Mouse (Mus musculus) MEL (cell line): ENCODE data around the gene Chchd2. TPM values are rescaled to one million over a fixed set of nuclear protein-coding genes. Genes with fewer than 3 reads are reported as not detected.
A peak's percentile ranks its signal among the peaks of the same experiment; 100 is the strongest.

Experiments used
- DNase-seq: peaks from one replicate; pipeline ENCODE4 v3.0.0; 2011; ENCODE audit warnings: low read depth, low spot score
- H3K27ac ChIP-seq: 2 replicates; pipeline ENCODE4 v1.5.1; 2012; ENCODE audit warnings: low read depth, mild to moderate bottlenecking, control low read depth, low read length, moderate library complexity; ENCODE audit not compliant: control insufficient read depth
- H3K27me3 ChIP-seq, 2 experiments: fragments of 150-350 bp in 1 of 2; sonication (generic) in 1 of 2; 2 replicates each; pipeline ENCODE4 v1.6.1; 2012; ENCODE audit warnings: low read length in 2 of 2, mild to moderate bottlenecking in 2 of 2, improper control_type of control experiment in 1 of 2, moderate library complexity in 1 of 2; ENCODE audit not compliant: insufficient read depth in 2 of 2, control insufficient read depth in 1 of 2
- H3K36me3 ChIP-seq, 2 experiments: 2 replicates each; pipeline ENCODE4 v1.6.1; 2012 to 2014; ENCODE audit warnings: low read length in 2 of 2, improper control_type of control experiment in 1 of 2, inconsistent platforms in 1 of 2, mild to moderate bottlenecking in 1 of 2; ENCODE audit not compliant: insufficient read depth in 2 of 2, control insufficient read depth in 1 of 2
- H3K4me1 ChIP-seq, 2 experiments: fragments of 150-350 bp in 1 of 2; sonication (generic) in 1 of 2; 2 replicates each; pipeline ENCODE4 v1.6.1; 2012; ENCODE audit warnings: low read length in 2 of 2, improper control_type of control experiment in 1 of 2, mild to moderate bottlenecking in 1 of 2; ENCODE audit not compliant: insufficient read depth in 2 of 2, control insufficient read depth in 1 of 2
- H3K4me3 ChIP-seq, 2 experiments: fragments of 150-350 bp in 1 of 2; sonication (generic) in 1 of 2; 2 replicates each; pipeline ENCODE4 v1.5.1; 2012; ENCODE audit warnings: low read depth in 2 of 2, low read length in 2 of 2, mild to moderate bottlenecking in 2 of 2, moderate library complexity in 2 of 2, control low read depth in 1 of 2, improper control_type of control experiment in 1 of 2; ENCODE audit not compliant: control insufficient read depth in 1 of 2, insufficient read depth in 1 of 2
- H3K79me2 ChIP-seq: 2 replicates; pipeline ENCODE4 v1.6.1; 2012; ENCODE audit warnings: mild to moderate bottlenecking, low read length, moderate library complexity; ENCODE audit not compliant: control insufficient read depth, poor library complexity, insufficient read depth
- H3K9ac ChIP-seq: 2 replicates; pipeline ENCODE4 v1.6.1; 2012; ENCODE audit warnings: low read depth, mild to moderate bottlenecking, control low read depth, low read length, moderate library complexity; ENCODE audit not compliant: control insufficient read depth, poor library complexity, severe bottlenecking
- H3K9me3 ChIP-seq: fragments of 150-350 bp; sonication (generic); replicated peaks from 2 replicates; pipeline ENCODE4 v1.6.1; 2012; ENCODE audit warnings: mild to moderate bottlenecking, low read length, improper control_type of control experiment, moderate library complexity; ENCODE audit not compliant: insufficient read depth
- BHLHE40 ChIP-seq: IDR thresholded peaks from 2 replicates; pipeline ENCODE4 v1.6.1; 2012; ENCODE audit warnings: low read depth, mild to moderate bottlenecking, inconsistent platforms, low read length, improper control_type of control experiment, borderline replicate concordance
- CHD1 ChIP-seq: IDR thresholded peaks from 2 replicates; pipeline ENCODE4 v1.6.1; 2012; ENCODE audit warnings: low read depth, mild to moderate bottlenecking, inconsistent platforms, low read length, improper control_type of control experiment
- CHD2 ChIP-seq: IDR thresholded peaks from 2 replicates; pipeline ENCODE4 v1.6.1; 2011; ENCODE audit warnings: low read length, improper control_type of control experiment
- CTCF ChIP-seq, 3 experiments: IDR thresholded peaks in 2 of 3; conservative IDR thresholded peaks in 1 of 3; 2 replicates each; pipeline ENCODE4 v1.5.1; 2011 to 2012; ENCODE audit warnings: low read length in 3 of 3, low read depth in 2 of 3, mild to moderate bottlenecking in 2 of 3, improper control_type of control experiment in 1 of 3, inconsistent platforms in 1 of 3, mixed read lengths in 1 of 3, moderate library complexity in 1 of 3; ENCODE audit not compliant: control insufficient read depth in 1 of 3, insufficient read depth in 1 of 3, poor library complexity in 1 of 3, severe bottlenecking in 1 of 3
- GATA1 ChIP-seq: IDR thresholded peaks from 2 replicates; pipeline ENCODE4 v1.6.1; 2011; ENCODE audit warnings: low read depth, low read length, improper control_type of control experiment
- HCFC1 ChIP-seq: IDR thresholded peaks from 2 replicates; pipeline ENCODE4 v1.6.1; 2012; ENCODE audit warnings: low read depth, mild to moderate bottlenecking, inconsistent platforms, low read length, improper control_type of control experiment, moderate library complexity
- MAX ChIP-seq: IDR thresholded peaks from 2 replicates; pipeline ENCODE4 v1.6.1; 2011; ENCODE audit warnings: low read length, improper control_type of control experiment
- MXI1 ChIP-seq: IDR thresholded peaks from 2 replicates; pipeline ENCODE4 v1.6.1; 2011; ENCODE audit warnings: mild to moderate bottlenecking, low read depth, low read length, improper control_type of control experiment
- NELFE ChIP-seq: IDR thresholded peaks from 2 replicates; pipeline ENCODE4 v1.6.1; 2011; ENCODE audit warnings: low read depth, low read length, improper control_type of control experiment
- NRF1 ChIP-seq: IDR thresholded peaks from 2 replicates; pipeline ENCODE4 v1.6.1; 2014; ENCODE audit warnings: low read depth, mild to moderate bottlenecking, inconsistent platforms, low read length, improper control_type of control experiment, moderate library complexity; ENCODE audit not compliant: poor library complexity, insufficient read depth, severe bottlenecking
- POLR2A ChIP-seq, 2 experiments: IDR thresholded peaks; 2 replicates each; pipeline ENCODE4 v1.6.1; 2011 to 2012; ENCODE audit warnings: low read length in 2 of 2, mild to moderate bottlenecking in 2 of 2, control low read depth in 1 of 2, improper control_type of control experiment in 1 of 2, low read depth in 1 of 2, moderate library complexity in 1 of 2; ENCODE audit not compliant: control insufficient read depth in 1 of 2, insufficient read depth in 1 of 2, poor library complexity in 1 of 2
- POLR2AphosphoS2 ChIP-seq: IDR thresholded peaks from 2 replicates; pipeline ENCODE4 v1.6.1; 2011; ENCODE audit warnings: low read length, improper control_type of control experiment
- RAD21 ChIP-seq: IDR thresholded peaks from 2 replicates; pipeline ENCODE4 v1.6.1; 2011; ENCODE audit warnings: mild to moderate bottlenecking, low read depth, low read length, improper control_type of control experiment
- SIN3A ChIP-seq: IDR thresholded peaks from 2 replicates; pipeline ENCODE4 v1.6.1; 2012; ENCODE audit warnings: low read length, improper control_type of control experiment, inconsistent platforms
- TBP ChIP-seq: IDR thresholded peaks from 2 replicates; pipeline ENCODE4 v1.8.0; 2011; ENCODE audit warnings: low read depth, low read length, improper control_type of control experiment
- TCF12 ChIP-seq: IDR thresholded peaks from 2 replicates; pipeline ENCODE4 v1.6.1; 2014; ENCODE audit warnings: low read depth, mild to moderate bottlenecking, inconsistent platforms, low read length, improper control_type of control experiment, moderate library complexity
- ZKSCAN1 ChIP-seq: IDR thresholded peaks from 2 replicates; pipeline ENCODE4 v1.6.1; 2012; ENCODE audit warnings: low read depth, mild to moderate bottlenecking, inconsistent platforms, low read length, improper control_type of control experiment, moderate library complexity
- polyA plus RNA-seq, 2 experiments: library from polyadenylated mRNA; stranded (reverse) in 1 of 2; unstranded in 1 of 2; fragments of >175 nt in 1 of 2; fragments of >200 nt in 1 of 2; gene quantifications; 2 replicates each; pipeline versions ENCODE4 v1.2.1 to v1.2.4; 2012; ENCODE audit warnings: low replicate concordance in 2 of 2, low read depth in 1 of 2; ENCODE audit not compliant: insufficient read length in 2 of 2, insufficient read depth in 1 of 2, missing spikeins in 1 of 2
- total RNA-seq: library from RNA; depleted of rRNA; stranded (reverse); fragments of 300-350 nt; gene quantifications from 2 replicates; pipeline ENCODE4 v1.2.3, GENCODE M21; 2012; rRNA removed

Gene Chchd2
- total and polyA plus RNA-seq, 3 experiments = 588 to 951 TPM; not detected in 1

DNA sequence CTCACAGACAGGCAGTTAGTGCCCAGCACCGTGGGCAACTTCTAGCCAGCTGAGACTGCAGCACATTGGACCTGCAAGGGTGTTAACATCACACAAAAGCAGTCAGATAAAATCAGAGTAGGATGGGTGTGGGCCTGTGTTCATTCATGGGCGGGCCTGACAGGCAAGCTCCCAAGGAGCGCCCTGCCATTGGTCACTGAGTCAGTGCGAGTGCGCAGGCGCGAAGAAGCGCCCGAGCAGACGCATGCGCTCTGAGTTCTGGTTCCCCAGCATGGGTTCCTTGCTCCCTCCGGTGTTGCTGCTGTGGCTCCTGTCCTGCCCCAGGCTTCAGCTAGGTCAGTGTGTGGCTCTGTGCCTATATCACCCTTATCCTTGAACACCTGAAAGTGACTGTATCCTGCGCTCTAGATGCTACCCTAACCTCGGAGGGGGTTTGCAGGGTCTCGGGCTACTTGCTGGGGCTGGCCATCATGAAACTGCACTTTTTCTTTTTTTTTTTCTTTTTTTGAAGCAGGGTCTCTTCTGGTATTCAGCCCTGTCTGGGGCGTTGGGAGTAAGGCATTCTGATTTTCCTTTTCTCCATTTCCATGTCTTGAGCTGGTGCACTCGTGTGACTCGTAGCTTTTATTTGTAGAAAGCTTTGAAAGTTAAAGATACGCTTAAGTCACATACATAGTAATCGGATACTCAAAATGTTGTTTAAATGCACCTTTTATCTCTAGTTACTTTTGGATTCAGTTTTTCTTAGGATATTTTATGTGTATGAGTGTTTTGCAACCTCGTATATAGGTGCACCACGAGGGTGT, 40.3 kb downstream of the Chchd2 start, which contains the start of gene Sumf2 (continued):
- peak; percentile 77 for TF ChIP-seq HCFC1

DNA sequence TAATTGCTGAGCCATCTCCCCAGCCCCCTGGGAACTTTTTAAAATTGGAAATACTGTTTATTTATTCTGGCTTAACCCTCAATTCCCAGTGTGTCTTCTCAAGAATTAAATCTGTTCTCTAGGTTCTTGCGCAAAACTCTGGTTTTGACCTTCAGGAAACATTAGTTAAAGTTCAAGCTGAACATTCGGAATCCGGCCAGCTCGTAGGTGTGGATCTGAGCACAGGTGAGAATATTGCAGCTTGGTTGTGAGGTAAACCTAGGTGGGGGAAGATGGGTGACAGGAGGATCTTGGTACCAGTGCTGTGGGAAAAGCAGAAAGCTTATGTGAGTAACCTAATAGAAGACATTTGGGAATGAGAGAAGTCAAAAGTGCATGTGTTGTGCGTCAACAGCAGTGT, 42.4 kb downstream of the Chchd2 start:
- TF ChIP-seq BHLHE40 = no peak
- TF ChIP-seq CTCF (IDR thresholded peaks at IDR 0.05 in 2 of 3, conservative IDR thresholded peaks at IDR 0.05 in 1 of 3; ENCODE audit: control insufficient read depth in 1 of 3, insufficient read depth in 1 of 3, low read depth in 2 of 3, low read length in 3 of 3, poor library complexity in 1 of 3, severe bottlenecking in 1 of 3) = no peak
- TF ChIP-seq MAX = no peak
- no peak for TF ChIP-seq RAD21
- TF ChIP-seq ZKSCAN1 = no peak
- TF ChIP-seq CHD2 = no peak
- no peak for TF ChIP-seq POLR2A (IDR thresholded peaks at IDR 0.05; ENCODE audit: control insufficient read depth in 1 of 2, insufficient read depth in 1 of 2, low read depth in 1 of 2, low read length in 2 of 2, poor library complexity in 1 of 2)
- TF ChIP-seq CHD1 = no peak
- no peak for TF ChIP-seq HCFC1
- TF ChIP-seq NELFE = no peak
- TF ChIP-seq GATA1 = no peak
- no peak for TF ChIP-seq TBP
- TF ChIP-seq TCF12 = no peak
- TF ChIP-seq MXI1 = no peak
- TF ChIP-seq POLR2AphosphoS2 = no peak
- TF ChIP-seq SIN3A = no peak
- TF ChIP-seq NRF1 = no peak
- peaks cover 2 to 13% of the 10 kb centered on the region in 2 experiments; a peak in 2 of 4 replicates for H3K4me1 ChIP-seq
- H3K9ac ChIP-seq = no peak overlapping the region
- no peaks in the 10 kb centered on the region for H3K9me3 ChIP-seq
- peaks cover 16 to 19% of the 10 kb centered on the region in 2 experiments for H3K36me3 ChIP-seq
- H3K27me3 ChIP-seq = no peaks in the 10 kb centered on the region
- no peak overlapping the region for H3K4me3 ChIP-seq
- H3K79me2 ChIP-seq = peaks cover 18% of the 10 kb centered on the region
- H3K27ac ChIP-seq = no peak overlapping the region
- peak; percentile 18 for DNase-seq

Other genes with a start within 250 kb of the Chchd2 start
- not detected in 2 replicates for gene Zfp11, start 217.4 kb downstream of the Chchd2 start, total RNA-seq
- under 1 TPM in 1 of 2 experiments, not detected in 1; 0.03 TPM for gene Zfp11, start 217.4 kb downstream of the Chchd2 start, polyA plus RNA-seq
- not detected in 2 replicates for gene Sept14, start 179.0 kb downstream of the Chchd2 start, total RNA-seq
- not detected for gene Sept14, start 179.0 kb downstream of the Chchd2 start, polyA plus RNA-seq
- gene Mrps17, start 172.0 kb downstream of the Chchd2 start, total RNA-seq = 181 and 211 TPM in 2 replicates
- 100 to 1,000 TPM in 1 of 2 experiments, not detected in 1; 182 TPM for gene Mrps17, start 172.0 kb downstream of the Chchd2 start, polyA plus RNA-seq
- 29.9 and 34.2 TPM in 2 replicates for gene Nipsnap2, start 162.4 kb downstream of the Chchd2 start, total RNA-seq
- 10 to 100 TPM in 1 of 2 experiments, not detected in 1; 35.7 TPM for gene Nipsnap2, start 162.4 kb downstream of the Chchd2 start, polyA plus RNA-seq
- 54.8 and 101 TPM in 2 replicates for gene Psph, start 100.0 kb downstream of the Chchd2 start, total RNA-seq
- gene Psph, start 100.0 kb downstream of the Chchd2 start, polyA plus RNA-seq = 100 to 1,000 TPM; 148 to 170 TPM
- 32.9 and 33.2 TPM in 2 replicates for gene Sumf2, start 40.5 kb downstream of the Chchd2 start, total RNA-seq
- gene Sumf2, start 40.5 kb downstream of the Chchd2 start, polyA plus RNA-seq = 10 to 100 TPM in 1 of 2 experiments, not detected in 1; 35.8 TPM
- 2.5 and 4.2 TPM in 2 replicates for gene Zbed5, start 8.3 kb upstream of the Chchd2 start, total RNA-seq
- 1 to 10 TPM in 1 of 2 experiments, not detected in 1; 4.0 TPM for gene Zbed5, start 8.3 kb upstream of the Chchd2 start, polyA plus RNA-seq
- gene Phkg1, start 11.1 kb upstream of the Chchd2 start, total RNA-seq = 0.26 and 0.62 TPM in 2 replicates
- gene Phkg1, start 11.1 kb upstream of the Chchd2 start, polyA plus RNA-seq = under 1 TPM in 1 of 2 experiments, not detected in 1; 0.72 TPM
- gene Nupr1l, start 21.1 kb upstream of the Chchd2 start, total RNA-seq = 0.59 and 1.2 TPM in 2 replicates
- gene Nupr1l, start 21.1 kb upstream of the Chchd2 start, polyA plus RNA-seq = under 1 TPM in 1 of 2 experiments, not detected in 1; 0.88 TPM
- gene Vkorc1l1, start 54.5 kb upstream of the Chchd2 start, total RNA-seq = 22.9 and 24.2 TPM in 2 replicates
- 10 to 100 TPM in 1 of 2 experiments, not detected in 1; 42.4 TPM for gene Vkorc1l1, start 54.5 kb upstream of the Chchd2 start, polyA plus RNA-seq
- gene Gusb, start 115.6 kb upstream of the Chchd2 start, total RNA-seq = 37.8 and 44.4 TPM in 2 replicates
- gene Gusb, start 115.6 kb upstream of the Chchd2 start, polyA plus RNA-seq = 100 to 1,000 TPM in 1 of 2 experiments, 10 to 100 TPM in 1; 54.2 to 107 TPM
- 15.8 and 17.3 TPM in 2 replicates for gene Asl, start 141.8 kb upstream of the Chchd2 start, total RNA-seq
- gene Asl, start 141.8 kb upstream of the Chchd2 start, polyA plus RNA-seq = 10 to 100 TPM in 1 of 2 experiments, not detected in 1; 26.7 TPM
- gene Crcp, start 141.8 kb upstream of the Chchd2 start, total RNA-seq = 60.9 and 69.6 TPM in 2 replicates
- 10 to 100 TPM in 1 of 2 experiments, not detected in 1; 56.2 TPM for gene Crcp, start 141.8 kb upstream of the Chchd2 start, polyA plus RNA-seq
- 27.9 and 31.7 TPM in 2 replicates for gene Tpst1, start 185.9 kb upstream of the Chchd2 start, total RNA-seq
- 10 to 100 TPM in 1 of 2 experiments, not detected in 1; 32.3 TPM for gene Tpst1, start 185.9 kb upstream of the Chchd2 start, polyA plus RNA-seq